Mouse (Mus musculus) CD4-positive naive resting alpha-beta T cell, adult 57 days (primary cell): ENCODE measurements around the gene Tgm4. TPM values are rescaled to one million over a fixed set of nuclear protein-coding genes. Genes with fewer than 3 reads are reported as not detected.

ENCODE experiments used
- total RNA-seq: library from RNA; stranded (reverse); gene quantifications from one replicate; pipeline ENCODE4 v1.2.4, GENCODE M21; 2023

The Tgm4 gene
- 2.0 TPM for total RNA-seq

DNA sequence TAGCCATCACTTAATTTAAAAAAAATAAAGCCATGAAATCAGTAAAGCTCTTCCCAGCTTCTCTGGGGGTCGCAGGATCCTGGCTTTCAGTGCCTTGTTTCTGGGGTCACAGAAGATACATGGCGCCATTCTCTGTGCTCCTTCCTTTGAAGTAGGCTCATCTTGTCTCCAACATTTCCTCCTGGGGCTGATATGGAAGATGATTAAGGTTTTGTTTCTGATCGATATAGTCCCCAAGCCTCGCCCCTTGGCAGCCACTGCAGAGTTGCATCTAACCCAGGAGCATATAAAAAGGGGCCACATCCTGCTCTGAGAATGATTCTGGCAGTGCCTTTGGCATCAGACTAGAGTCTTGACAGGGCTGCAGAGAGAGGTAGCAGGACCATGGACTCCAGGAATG is at the start of gene Tgm4:
Gene Tgm4, plus strand, starts transcription at position 301 of the 400 bp plus-strand sequence.

DNA sequence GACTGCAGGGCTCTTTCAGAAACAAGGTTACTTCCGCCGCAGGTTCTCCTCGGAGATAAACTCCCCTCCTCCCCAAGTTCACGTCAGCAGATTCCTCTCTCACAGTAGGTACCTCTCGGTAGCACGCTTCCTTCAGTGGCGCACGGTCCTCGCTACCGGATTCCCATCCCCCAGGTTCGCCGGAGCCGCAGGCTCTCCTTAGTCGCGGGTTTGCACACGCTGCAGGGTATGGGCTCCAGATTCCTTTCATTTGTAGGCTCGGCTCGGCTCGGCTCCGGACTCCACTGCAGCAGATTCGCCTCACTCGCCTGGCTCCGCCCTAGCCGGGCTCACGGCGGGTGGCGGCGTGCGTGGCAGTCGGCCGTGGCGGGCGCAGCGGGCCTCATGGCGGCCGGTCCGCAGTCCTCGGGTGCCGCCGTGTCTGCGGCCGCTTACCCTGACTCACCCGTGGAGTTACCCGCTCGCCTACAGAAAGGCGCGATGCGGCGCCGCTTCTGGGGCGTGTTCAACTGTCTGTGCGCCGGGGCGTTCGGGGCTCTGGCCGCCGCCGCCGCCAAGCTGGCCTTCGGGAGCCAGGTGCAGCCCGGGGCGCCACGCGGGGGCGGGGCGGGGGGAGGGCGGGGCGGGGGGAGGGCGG is 13.4 kb upstream of the Tgm4 start, which contains the start of gene Tmem42:
Gene Tmem42, plus strand, starts transcription at position 332 of the 637 bp plus-strand sequence.

DNA sequence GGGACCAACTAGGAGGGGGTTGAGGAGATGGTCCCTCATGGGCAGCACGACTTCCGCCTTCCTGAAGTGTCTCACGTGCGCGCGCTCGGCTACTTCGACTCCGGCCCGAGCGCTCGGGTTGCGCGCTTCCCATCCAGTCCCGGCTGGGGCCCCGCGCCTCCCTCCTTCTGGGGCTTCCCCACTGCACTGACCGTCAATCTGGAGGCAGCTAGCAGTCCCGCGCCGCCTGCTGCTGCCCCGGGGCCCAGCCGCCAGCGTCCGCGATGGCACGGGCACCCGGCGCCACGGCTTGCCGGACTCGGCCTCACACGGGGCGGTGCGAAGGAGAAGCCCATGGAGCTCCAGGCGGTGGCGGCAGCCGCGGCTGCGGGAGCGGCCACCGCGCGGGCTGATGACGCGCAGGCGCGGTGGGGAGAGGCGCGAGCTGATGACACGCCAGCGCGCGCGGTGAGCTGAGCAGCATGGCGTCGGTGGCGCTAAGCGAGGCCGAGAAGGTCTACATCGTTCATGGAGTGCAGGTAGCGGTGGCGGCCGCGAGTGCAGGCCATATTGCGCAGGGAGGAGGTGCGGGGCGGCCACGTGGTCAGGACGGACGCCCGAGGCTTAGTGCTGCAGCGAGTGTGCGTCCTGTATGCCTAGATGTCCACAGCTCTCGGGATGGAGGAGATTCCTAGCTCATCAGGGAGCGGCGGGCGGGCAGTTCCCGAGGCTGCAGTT is 78.4 kb downstream of the Tgm4 start, which contains the start of the genes Zdhhc3 and Exosc7:
Gene Zdhhc3, minus strand, starts transcription at position 401 of the 717 bp plus-strand sequence.
Gene Exosc7, plus strand, starts transcription at position 411 of the 717 bp plus-strand sequence.

Other genes starting within 250 kb of the Tgm4 start
- 13.7 TPM for gene Tcaim, start 229.2 kb upstream of the Tgm4 start, total RNA-seq
- not detected for gene Gm35549, start 190.7 kb upstream of the Tgm4 start, total RNA-seq
- 114 TPM for gene Zfp445, start 168.7 kb upstream of the Tgm4 start, total RNA-seq
- 4.0 TPM for gene Zkscan7, start 149.0 kb upstream of the Tgm4 start, total RNA-seq
- not detected for gene Zfp105, start 111.7 kb upstream of the Tgm4 start, total RNA-seq
- 30.9 TPM for gene 1110059G10Rik, start 83.7 kb upstream of the Tgm4 start, total RNA-seq
- gene Kif15, start 83.7 kb upstream of the Tgm4 start, total RNA-seq = 2.2 TPM
- 30.4 TPM for gene Tmem42, start 13.4 kb upstream of the Tgm4 start, total RNA-seq
- 51.1 TPM for gene Zdhhc3, start 78.5 kb downstream of the Tgm4 start, total RNA-seq
- 50.7 TPM for gene Exosc7, start 78.5 kb downstream of the Tgm4 start, total RNA-seq
- 2.0 TPM for gene Clec3b, start 116.2 kb downstream of the Tgm4 start, total RNA-seq
- gene Cdcp1, start 181.3 kb downstream of the Tgm4 start, total RNA-seq = 0.41 TPM
- 0.89 TPM for gene Tmem158, start 226.0 kb downstream of the Tgm4 start, total RNA-seq